Mouse (Mus musculus) hindbrain, embryonic 14.5 days (tissue): ENCODE measurements at regions not wholly inside any gene's neighbourhood (a gene's known extent, or its start where the extent isn't known, plus 50 kb on each side); places are given as distances from the start of the nearest gene placed in this dataset.

ENCODE experiments used
- ATAC-seq: fragments of 200-750 bp; cut with Nextera tagmentation; 2 replicates; pipeline ENCODE4 v1.8.0; 2017; ENCODE audit warnings: moderate number of reproducible peaks, mild to moderate bottlenecking, moderate TSS enrichment, moderate library complexity; ENCODE audit not compliant: low FRiP score
- DNase-seq: peaks from one replicate; pipeline ENCODE4 v3.0.0-alpha.2; 2015; ENCODE audit warnings: low spot score
- H3K27ac ChIP-seq: fragments of 300-500 bp; sonication (generic); 2 replicates; pipeline ENCODE4 v1.5.1; 2014; ENCODE audit warnings: mild to moderate bottlenecking, moderate library complexity
- H3K27me3 ChIP-seq: fragments of 300-500 bp; sonication (generic); 2 replicates; pipeline ENCODE4 v1.6.1; 2014; ENCODE audit warnings: mild to moderate bottlenecking, low read length, mixed read lengths; ENCODE audit not compliant: control insufficient read depth, insufficient read depth
- H3K36me3 ChIP-seq: fragments of 300-500 bp; sonication (generic); replicated peaks from 2 replicates; pipeline ENCODE4 v1.6.1; 2014; ENCODE audit not compliant: control insufficient read depth, insufficient read depth
- H3K4me1 ChIP-seq: fragments of 300-500 bp; sonication (generic); replicated peaks from 2 replicates; pipeline ENCODE4 v1.6.1; 2014; ENCODE audit warnings: antibody characterized with exemption, low read length, mixed read lengths; ENCODE audit not compliant: control insufficient read depth, insufficient read depth
- H3K4me2 ChIP-seq: fragments of 300-500 bp; sonication (generic); replicated peaks from 2 replicates; pipeline ENCODE4 v1.6.1; 2014; ENCODE audit warnings: mild to moderate bottlenecking, moderate library complexity
- H3K4me3 ChIP-seq: fragments of 300-500 bp; sonication (generic); replicated peaks from 2 replicates; pipeline ENCODE4 v1.5.1; 2014; ENCODE audit warnings: mild to moderate bottlenecking, low read length
- H3K9ac ChIP-seq: fragments of 300-500 bp; sonication (generic); 2 replicates; pipeline ENCODE4 v1.6.1; 2014
- H3K9me3 ChIP-seq: fragments of 300-500 bp; sonication (generic); 2 replicates; pipeline ENCODE4 v1.6.1; 2016; ENCODE audit warnings: low read length; ENCODE audit not compliant: control insufficient read depth
- WGBS: fragments of 180-500 bp; shearing (Covaris S2); extraction: QIAGEN DNeasy Blood & Tissue Kit; methylation state at CpG from one replicate; pipeline ENCODE4 v1.1.7; 2014; 5-methylcytosine and 5-hydroxymethylcytosine counted together

DNA sequence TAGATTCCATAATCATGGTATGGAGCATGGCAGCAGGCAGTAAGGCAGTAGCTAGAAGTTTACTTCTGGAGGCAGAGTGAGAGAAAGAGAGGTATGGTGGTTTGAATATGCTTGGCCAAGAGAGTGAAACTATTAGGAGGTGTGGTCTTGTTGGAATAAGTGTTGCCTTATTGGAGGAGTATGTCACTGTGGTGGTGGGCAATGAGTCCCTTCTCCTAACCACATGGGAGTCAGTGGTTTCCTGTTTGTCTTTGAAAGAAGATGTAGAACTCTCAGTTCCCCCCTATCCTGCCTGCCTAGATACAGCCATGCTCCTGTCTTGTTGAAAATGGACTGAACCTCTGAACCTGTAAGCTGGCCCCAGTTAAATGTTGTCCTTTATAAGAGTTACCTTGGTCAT, 1152.4 kb downstream of the Pla2g4a start:
- Histone ChIP-seq H3K4me1 (no peaks in the 10 kb centered on the region), H3K36me3 (no peaks in the 10 kb centered on the region), H3K4me2 (no peak overlapping the region), H3K27ac (no peak overlapping the region), H3K9ac (no peak overlapping the region), H3K4me3 (no peak overlapping the region), H3K27me3 (no peaks in the 10 kb centered on the region), H3K9me3 (no peaks in the 10 kb centered on the region)
- DNase-seq: no peak
- ATAC-seq: no peak

DNA sequence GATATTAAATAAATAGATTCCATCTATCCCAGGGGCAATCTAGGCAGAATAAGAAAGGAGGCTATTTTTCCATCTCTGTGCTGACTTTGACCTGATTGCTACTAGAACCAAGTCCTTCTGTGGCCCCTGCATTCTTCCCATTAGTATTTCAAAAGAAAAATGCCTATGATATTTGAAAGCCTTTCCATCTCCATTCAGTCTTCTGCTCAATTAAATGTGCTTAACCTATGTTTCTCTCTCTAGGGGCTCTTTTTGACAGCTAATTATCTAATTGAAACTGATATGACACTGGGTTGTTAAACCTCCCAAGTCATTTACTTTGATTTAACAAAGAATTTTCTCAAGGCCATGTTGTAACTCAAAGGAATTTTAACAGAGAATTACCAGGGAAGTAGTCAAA, 1164.0 kb downstream of the Pla2g4a start:
- Histone ChIP-seq H3K27ac (no peak overlapping the region), H3K36me3 (no peaks in the 10 kb centered on the region), H3K9ac (no peak overlapping the region), H3K9me3 (no peaks in the 10 kb centered on the region), H3K4me2 (no peak overlapping the region), H3K27me3 (no peaks in the 10 kb centered on the region), H3K4me1 (no peaks in the 10 kb centered on the region), H3K4me3 (no peak overlapping the region)
- ATAC-seq: no peak
- peak; percentile 57 for DNase-seq

DNA sequence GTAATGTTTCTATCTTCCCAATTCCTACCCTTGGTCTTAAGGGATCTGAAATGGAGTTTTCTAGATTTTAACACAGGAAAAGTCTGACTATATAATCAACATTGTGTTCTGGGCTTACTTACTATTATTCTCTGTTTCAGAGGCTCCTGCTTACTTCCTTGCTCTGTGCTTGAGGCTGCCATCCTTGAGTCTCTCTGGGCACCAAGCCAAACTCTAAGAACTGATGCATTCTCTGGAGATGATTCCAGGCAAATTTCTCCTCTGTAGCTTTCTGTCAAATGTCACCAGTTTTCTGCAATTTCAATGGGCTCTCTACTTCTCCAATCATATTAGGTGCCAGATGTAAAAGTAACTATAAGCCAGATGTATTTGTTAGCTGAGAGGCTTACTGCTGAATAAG, 1210.3 kb downstream of the Pla2g4a start:
- H3K4me2 ChIP-seq: no peak overlapping the region
- H3K4me1 ChIP-seq: no peaks in the 10 kb centered on the region
- DNase-seq (peak; percentile 36), ATAC-seq (no peak)
- no peak overlapping the region for H3K9ac ChIP-seq
- no peaks in the 10 kb centered on the region for H3K27me3 ChIP-seq
- no peak overlapping the region for H3K4me3 ChIP-seq
- no peak overlapping the region for H3K27ac ChIP-seq
- no peaks in the 10 kb centered on the region for H3K9me3 ChIP-seq
- no peaks in the 10 kb centered on the region for H3K36me3 ChIP-seq

DNA sequence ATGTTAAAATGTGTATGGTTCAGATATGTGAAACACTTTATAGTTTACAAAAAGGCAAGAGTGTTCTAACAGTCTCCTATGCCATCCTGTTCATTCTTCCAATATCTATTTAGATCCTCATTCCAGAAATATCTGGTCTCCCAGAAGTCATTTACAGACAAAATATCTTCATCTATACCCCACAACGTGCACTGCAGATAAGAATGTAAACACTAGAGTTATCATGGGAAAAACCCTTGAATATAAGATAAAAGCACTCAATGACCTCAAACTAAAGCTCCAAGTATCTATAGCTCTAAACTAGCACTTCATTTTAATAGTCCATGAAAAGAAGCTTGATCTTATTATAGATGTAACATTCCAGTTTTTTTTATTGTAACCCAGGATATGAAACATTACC, 1239.0 kb downstream of the Pla2g4a start:
- Histone ChIP-seq H3K27ac (no peak overlapping the region), H3K36me3 (no peaks in the 10 kb centered on the region), H3K9ac (no peak overlapping the region), H3K4me2 (no peak overlapping the region), H3K9me3 (no peaks in the 10 kb centered on the region), H3K4me1 (no peaks in the 10 kb centered on the region), H3K27me3 (no peaks in the 10 kb centered on the region), H3K4me3 (no peak overlapping the region)
- 50% methylated on average over 1 of the region's 1 CpGs for WGBS
- ATAC-seq (no peak), DNase-seq (no peak)

DNA sequence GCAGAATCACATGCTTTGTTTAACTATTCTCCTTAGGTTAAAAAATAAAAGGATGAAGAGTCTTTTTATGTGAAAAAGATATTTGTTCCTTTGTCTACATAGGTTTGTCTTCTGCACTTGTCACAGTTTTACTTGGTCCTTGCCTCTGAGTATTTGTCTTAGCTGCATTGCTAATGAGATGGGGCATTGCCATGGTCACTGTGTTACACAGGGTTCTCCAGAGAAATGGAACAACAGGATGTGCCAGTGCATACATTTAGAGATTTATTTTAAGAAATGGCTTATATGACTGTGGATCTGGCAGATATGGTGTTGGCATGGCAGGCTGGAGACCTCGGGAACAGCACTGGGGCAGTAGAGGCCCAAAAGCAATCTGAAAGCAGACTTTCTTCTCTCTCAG, 1239.7 kb downstream of the Pla2g4a start:
- no peaks in the 10 kb centered on the region for H3K4me1 ChIP-seq
- no peak for ATAC-seq
- H3K27me3 ChIP-seq: no peaks in the 10 kb centered on the region
- H3K9me3 ChIP-seq: no peaks in the 10 kb centered on the region
- WGBS: 89% methylated on average over 1 of the region's 1 CpGs
- no peak overlapping the region for H3K4me3 ChIP-seq
- no peaks in the 10 kb centered on the region for H3K36me3 ChIP-seq
- H3K9ac ChIP-seq: no peak overlapping the region
- H3K27ac ChIP-seq: no peak overlapping the region
- no peak overlapping the region for H3K4me2 ChIP-seq
- DNase-seq: no peak

DNA sequence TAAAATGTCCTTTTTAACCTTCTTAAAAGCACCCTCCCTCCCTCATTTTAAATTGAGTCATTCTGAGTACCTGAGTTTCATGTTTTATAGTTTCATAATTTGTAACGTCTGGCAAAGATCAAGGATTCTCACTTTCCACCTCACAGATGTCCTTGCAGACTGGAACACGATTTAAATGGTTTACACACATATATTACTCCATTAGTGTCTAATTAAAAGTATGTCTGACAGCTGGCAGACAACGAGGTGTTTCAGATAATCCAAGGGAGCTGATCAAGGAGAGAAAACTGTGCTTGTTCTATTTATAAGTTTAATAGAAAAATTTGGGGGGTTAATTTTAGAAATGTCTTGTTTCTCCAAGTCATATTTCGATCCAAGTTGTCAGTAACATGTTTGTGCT, 1240.1 kb downstream of the Pla2g4a start:
- H3K4me2 ChIP-seq: no peak overlapping the region
- H3K9me3 ChIP-seq: no peaks in the 10 kb centered on the region
- H3K4me3 ChIP-seq: no peak overlapping the region
- H3K9ac ChIP-seq: no peak overlapping the region
- ATAC-seq: no peak
- H3K4me1 ChIP-seq: no peaks in the 10 kb centered on the region
- 50% methylated on average over 4 of the region's 4 CpGs for WGBS
- DNase-seq: no peak
- no peaks in the 10 kb centered on the region for H3K27me3 ChIP-seq
- no peaks in the 10 kb centered on the region for H3K36me3 ChIP-seq
- H3K27ac ChIP-seq: no peak overlapping the region

DNA sequence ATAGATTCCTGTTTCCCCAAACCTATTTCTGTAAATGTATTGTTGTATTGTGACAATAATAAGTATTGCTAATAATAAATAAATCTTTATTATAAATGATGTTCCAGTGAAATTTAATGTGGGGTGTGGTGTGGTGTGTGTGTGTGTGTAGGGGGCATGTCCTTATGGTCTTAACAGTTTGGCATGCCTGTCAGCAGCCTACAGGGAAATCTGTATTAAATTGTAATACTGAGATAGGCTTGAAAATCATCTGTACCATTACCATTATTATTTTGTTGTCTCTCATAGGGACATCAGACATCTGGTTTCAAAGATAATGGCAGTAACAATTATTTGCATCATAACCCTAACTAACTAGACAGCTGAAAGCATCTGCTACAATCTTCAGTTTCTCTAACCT, 1253.0 kb downstream of the Pla2g4a start:
- Histone ChIP-seq H3K9me3 (no peaks in the 10 kb centered on the region), H3K27ac (no peak overlapping the region), H3K4me2 (no peak overlapping the region), H3K9ac (no peak overlapping the region), H3K36me3 (no peaks in the 10 kb centered on the region), H3K27me3 (no peaks in the 10 kb centered on the region), H3K4me1 (no peaks in the 10 kb centered on the region), H3K4me3 (no peak overlapping the region)
- no peak for DNase-seq
- no peak; the same call in 1 of the 2 replicates for ATAC-seq

DNA sequence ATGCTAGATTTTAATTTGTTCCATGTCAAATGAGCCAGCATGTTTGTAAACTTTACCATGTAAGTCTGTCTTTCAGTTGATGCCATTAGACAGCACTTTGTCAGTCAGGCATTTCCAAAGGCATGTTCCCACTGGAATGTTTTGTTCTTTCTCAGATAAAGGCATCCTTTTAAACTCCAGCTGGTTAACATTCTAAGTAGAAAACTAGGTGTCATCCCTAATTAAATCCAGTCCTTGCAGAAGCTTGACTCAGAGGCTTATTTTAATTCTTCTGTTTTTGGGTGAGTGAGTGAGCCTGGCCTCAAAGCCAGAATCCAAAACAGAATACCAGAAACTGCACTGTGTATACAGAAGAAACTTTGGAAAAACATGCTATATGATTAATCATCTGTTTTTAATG, 1253.4 kb downstream of the Pla2g4a start:
- no peak for DNase-seq
- no peak for ATAC-seq
- Histone ChIP-seq H3K4me1 (no peaks in the 10 kb centered on the region), H3K27me3 (no peaks in the 10 kb centered on the region), H3K9ac (no peak overlapping the region), H3K4me2 (no peak overlapping the region), H3K9me3 (no peaks in the 10 kb centered on the region), H3K36me3 (no peaks in the 10 kb centered on the region), H3K27ac (no peak overlapping the region), H3K4me3 (no peak overlapping the region)

DNA sequence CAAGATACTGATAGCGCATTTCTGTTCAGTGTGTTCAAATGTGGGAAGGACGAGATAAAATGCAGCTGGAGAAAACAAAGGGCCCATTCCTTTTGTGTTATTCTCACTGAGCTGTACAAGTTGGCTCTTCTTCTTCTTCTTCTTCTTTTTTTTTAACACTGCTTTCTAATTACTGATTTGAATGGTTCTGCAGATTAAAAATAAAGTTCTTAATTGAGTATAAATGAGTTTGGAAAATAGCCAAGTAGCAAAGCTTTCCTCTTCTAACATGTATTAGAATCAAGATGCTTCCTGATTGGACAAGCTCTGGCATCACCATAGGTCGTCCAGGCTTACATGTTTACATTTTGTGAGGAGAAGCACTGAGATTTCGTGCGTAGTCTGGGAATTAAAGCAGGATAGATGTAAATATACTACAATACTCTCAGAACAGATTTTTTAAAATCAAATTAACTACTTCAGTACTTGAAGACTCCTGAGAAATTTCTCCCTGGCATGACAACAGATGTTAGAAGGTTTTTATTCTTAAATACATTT, 1254.8 kb downstream of the Pla2g4a start:
- no peaks in the 10 kb centered on the region for H3K36me3 ChIP-seq
- WGBS: 52% methylated on average over 5 of the region's 5 CpGs
- H3K9me3 ChIP-seq: no peaks in the 10 kb centered on the region
- no peaks in the 10 kb centered on the region for H3K4me1 ChIP-seq
- ATAC-seq: no peak
- H3K9ac ChIP-seq: no peak overlapping the region
- DNase-seq: no peak
- H3K4me3 ChIP-seq: no peak overlapping the region
- H3K27me3 ChIP-seq: no peaks in the 10 kb centered on the region
- no peak overlapping the region for H3K4me2 ChIP-seq
- no peak overlapping the region for H3K27ac ChIP-seq

DNA sequence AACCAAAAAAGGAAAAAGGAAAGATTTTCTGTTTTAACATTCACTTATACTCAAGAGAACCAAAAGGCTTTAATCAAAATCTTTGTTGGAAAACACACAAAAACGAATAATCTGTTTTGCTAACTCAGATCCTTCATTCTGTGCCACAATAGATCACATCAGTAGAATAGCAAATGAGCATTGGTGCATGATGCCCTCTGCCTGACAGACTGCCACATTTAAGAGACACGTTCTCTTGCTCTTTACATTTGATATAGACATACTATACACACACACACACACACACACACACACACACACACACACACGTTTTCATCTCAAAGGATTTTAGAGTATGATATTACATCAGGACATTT, 1260.5 kb downstream of the Pla2g4a start:
- no peak overlapping the region for H3K4me3 ChIP-seq
- no peaks in the 10 kb centered on the region for H3K4me1 ChIP-seq
- no peaks in the 10 kb centered on the region for H3K9me3 ChIP-seq
- WGBS: 38% methylated on average over 3 of the region's 3 CpGs
- no peak overlapping the region for H3K27ac ChIP-seq
- ATAC-seq (no peak), DNase-seq (no peak)
- H3K9ac ChIP-seq: no peak overlapping the region
- no peak overlapping the region for H3K4me2 ChIP-seq
- H3K36me3 ChIP-seq: no peaks in the 10 kb centered on the region
- H3K27me3 ChIP-seq: no peaks in the 10 kb centered on the region
